Mouse (Mus musculus): Measurements from ENCODE around the gene Mast4. TPM values are rescaled to one million over a fixed set of nuclear protein-coding genes. Genes with fewer than 3 reads are reported as not detected.

Gene Mast4
- polyA plus RNA-seq, 1 experiment from 2014 or later, result 18.9 TPM

GRCm38 (mm10) chr13:103018481-103018880 lies 315.8 kb downstream of the Mast4 start:
- Histone ChIP-seq H3K4me3 (ENCODE audit: low read depth, low read length) (no peak overlapping the region), H3K4me2 (ENCODE audit: low read depth, severe bottlenecking) (no peak overlapping the region), H3K27me3 (ENCODE audit: control insufficient read depth, insufficient read depth, low read length) (no peaks in the 10 kb centered on the region), H3K27ac (replicated peaks; ENCODE audit: low read depth, low read length) (no peak overlapping the region), H3K4me1 (ENCODE audit: control insufficient read depth, insufficient read depth, low read length) (no peaks in the 10 kb centered on the region), H3K36me3 (ENCODE audit: control insufficient read depth, insufficient read depth, low read length) (no peaks in the 10 kb centered on the region), H3K9me3 (ENCODE audit: control insufficient read depth, low read length) (no peaks in the 10 kb centered on the region), H3K9ac (ENCODE audit: low read length) (no peak overlapping the region)
- DNase-seq (ENCODE audit: low spot score) (no peak), ATAC-seq (ENCODE audit: insufficient number of reproducible peaks, low FRiP score, low TSS enrichment, low read depth) (no peak)
- WGBS, result 86% methylated on average over 6 of the region's 6 CpGs

DNA sequence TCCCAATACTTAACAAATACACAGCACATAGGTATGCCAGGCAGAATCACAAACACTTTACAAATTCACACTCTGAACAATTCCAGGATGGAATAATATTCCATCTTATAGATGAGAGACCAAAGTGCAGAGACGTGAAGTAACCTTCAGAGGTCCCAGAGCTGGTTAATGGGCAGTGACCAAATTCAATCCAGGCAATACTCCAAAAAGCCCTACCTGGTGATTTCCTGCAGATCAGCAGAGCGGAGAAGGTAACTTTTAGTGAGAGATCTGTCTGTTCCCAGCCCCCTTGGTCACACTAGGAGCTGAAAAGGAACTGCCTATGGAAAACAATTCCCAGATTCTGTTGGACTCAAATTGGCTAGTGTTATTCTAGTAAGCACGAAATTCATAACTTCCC lies 316.6 kb downstream of the Mast4 start:
- Histone ChIP-seq H3K4me3 (ENCODE audit: low read depth, low read length) (no peak overlapping the region), H3K9ac (ENCODE audit: low read length) (no peak overlapping the region), H3K4me2 (ENCODE audit: low read depth, severe bottlenecking) (no peak overlapping the region), H3K4me1 (ENCODE audit: control insufficient read depth, insufficient read depth, low read length) (no peaks in the 10 kb centered on the region), H3K27me3 (ENCODE audit: control insufficient read depth, insufficient read depth, low read length) (no peaks in the 10 kb centered on the region), H3K9me3 (ENCODE audit: control insufficient read depth, low read length) (no peaks in the 10 kb centered on the region), H3K27ac (replicated peaks; ENCODE audit: low read depth, low read length) (no peak overlapping the region), H3K36me3 (ENCODE audit: control insufficient read depth, insufficient read depth, low read length) (no peaks in the 10 kb centered on the region)
- WGBS, result 88% methylated on average over 3 of the region's 3 CpGs
- ATAC-seq (ENCODE audit: insufficient number of reproducible peaks, low FRiP score, low TSS enrichment, low read depth), result no peak
- no peak for DNase-seq (ENCODE audit: low spot score)

- no peak overlapping the region for H3K27ac ChIP-seq (replicated peaks; ENCODE audit: low read depth, low read length)
- WGBS, result 92% methylated on average over 3 of the region's 3 CpGs
- H3K4me1 ChIP-seq (ENCODE audit: control insufficient read depth, insufficient read depth, low read length), result no peaks in the 10 kb centered on the region
- no peak overlapping the region for H3K4me2 ChIP-seq (ENCODE audit: low read depth, severe bottlenecking)
- H3K9ac ChIP-seq (ENCODE audit: low read length), result no peak overlapping the region
- DNase-seq (ENCODE audit: low spot score), result no peak
- no peaks in the 10 kb centered on the region for H3K36me3 ChIP-seq (ENCODE audit: control insufficient read depth, insufficient read depth, low read length)
- H3K9me3 ChIP-seq (ENCODE audit: control insufficient read depth, low read length), result no peaks in the 10 kb centered on the region
- no peaks in the 10 kb centered on the region for H3K27me3 ChIP-seq (ENCODE audit: control insufficient read depth, insufficient read depth, low read length)
- ATAC-seq (ENCODE audit: insufficient number of reproducible peaks, low FRiP score, low TSS enrichment, low read depth), result no peak
- no peak overlapping the region for H3K4me3 ChIP-seq (ENCODE audit: low read depth, low read length)
Observed at GRCm38 (mm10) chr13:103015131-103015750, 319.1 kb downstream of the Mast4 start.

DNA sequence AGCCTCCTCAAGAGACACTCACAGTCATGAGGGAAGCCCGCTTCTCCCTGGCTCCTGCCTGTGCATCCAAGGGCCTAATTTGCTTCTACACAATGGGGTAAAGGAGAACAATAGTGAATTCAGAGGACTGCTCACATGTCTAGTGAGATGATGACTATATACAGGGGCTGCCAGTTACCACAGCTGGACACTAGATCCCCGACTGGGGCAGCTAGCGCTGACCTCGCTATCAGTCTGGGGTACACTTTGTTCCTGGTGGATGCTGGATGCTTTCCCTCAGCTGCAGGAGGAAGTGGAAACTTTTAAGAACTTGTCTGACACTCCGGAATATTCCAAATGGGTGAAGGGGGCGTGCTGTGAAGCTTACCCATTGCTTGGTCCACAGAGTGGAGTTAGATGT lies 319.7 kb downstream of the Mast4 start:
- 93% methylated on average over 6 of the region's 6 CpGs for WGBS

GRCm38 (mm10) chr13:103014222-103014621 lies 320.1 kb downstream of the Mast4 start:
- Histone ChIP-seq H3K4me1 (ENCODE audit: control insufficient read depth, insufficient read depth, low read length) (no peaks in the 10 kb centered on the region), H3K9me3 (ENCODE audit: control insufficient read depth, low read length) (no peaks in the 10 kb centered on the region), H3K27ac (replicated peaks; ENCODE audit: low read depth, low read length) (no peak overlapping the region), H3K36me3 (ENCODE audit: control insufficient read depth, insufficient read depth, low read length) (no peaks in the 10 kb centered on the region), H3K4me3 (ENCODE audit: low read depth, low read length) (no peak overlapping the region), H3K27me3 (ENCODE audit: control insufficient read depth, insufficient read depth, low read length) (no peaks in the 10 kb centered on the region), H3K4me2 (ENCODE audit: low read depth, severe bottlenecking) (no peak overlapping the region), H3K9ac (ENCODE audit: low read length) (no peak overlapping the region)
- 83% methylated on average over 1 of the region's 1 CpGs for WGBS
- DNase-seq (ENCODE audit: low spot score), result no peak
- ATAC-seq (ENCODE audit: insufficient number of reproducible peaks, low FRiP score, low TSS enrichment, low read depth), result no peak

More for the DNA sequence above, 319.7 kb downstream of the Mast4 start:
- H3K9me3 ChIP-seq (ENCODE audit: control insufficient read depth, low read length), result no peaks in the 10 kb centered on the region
- no peak overlapping the region for H3K9ac ChIP-seq (ENCODE audit: low read length)
- H3K4me2 ChIP-seq (ENCODE audit: low read depth, severe bottlenecking), result no peak overlapping the region
- ATAC-seq (ENCODE audit: insufficient number of reproducible peaks, low FRiP score, low TSS enrichment, low read depth) (no peak), DNase-seq (ENCODE audit: low spot score) (no peak)
- no peak overlapping the region for H3K4me3 ChIP-seq (ENCODE audit: low read depth, low read length)
- no peak overlapping the region for H3K27ac ChIP-seq (replicated peaks; ENCODE audit: low read depth, low read length)
- no peaks in the 10 kb centered on the region for H3K4me1 ChIP-seq (ENCODE audit: control insufficient read depth, insufficient read depth, low read length)
- no peaks in the 10 kb centered on the region for H3K36me3 ChIP-seq (ENCODE audit: control insufficient read depth, insufficient read depth, low read length)
- H3K27me3 ChIP-seq (ENCODE audit: control insufficient read depth, insufficient read depth, low read length), result no peaks in the 10 kb centered on the region

- Histone ChIP-seq H3K4me1 (ENCODE audit: control insufficient read depth, insufficient read depth, low read length) (no peaks in the 10 kb centered on the region), H3K9me3 (ENCODE audit: control insufficient read depth, low read length) (no peaks in the 10 kb centered on the region), H3K27ac (replicated peaks; ENCODE audit: low read depth, low read length) (no peak overlapping the region), H3K4me3 (ENCODE audit: low read depth, low read length) (no peak overlapping the region), H3K36me3 (ENCODE audit: control insufficient read depth, insufficient read depth, low read length) (no peaks in the 10 kb centered on the region), H3K9ac (ENCODE audit: low read length) (no peak overlapping the region), H3K27me3 (ENCODE audit: control insufficient read depth, insufficient read depth, low read length) (no peaks in the 10 kb centered on the region), H3K4me2 (ENCODE audit: low read depth, severe bottlenecking) (no peak overlapping the region)
- no peak for DNase-seq (ENCODE audit: low spot score)
- 77% methylated on average over 2 of the region's 2 CpGs for WGBS
- no peak for ATAC-seq (ENCODE audit: insufficient number of reproducible peaks, low FRiP score, low TSS enrichment, low read depth)
Observed at GRCm38 (mm10) chr13:103005227-103005626, 329.1 kb downstream of the Mast4 start.

- H3K4me3 ChIP-seq (ENCODE audit: low read depth, low read length), result no peak overlapping the region
- DNase-seq (ENCODE audit: low spot score) (no peak), ATAC-seq (ENCODE audit: insufficient number of reproducible peaks, low FRiP score, low TSS enrichment, low read depth) (no peak)
- H3K4me1 ChIP-seq (ENCODE audit: control insufficient read depth, insufficient read depth, low read length), result no peaks in the 10 kb centered on the region
- no peaks in the 10 kb centered on the region for H3K9me3 ChIP-seq (ENCODE audit: control insufficient read depth, low read length)
- H3K27me3 ChIP-seq (ENCODE audit: control insufficient read depth, insufficient read depth, low read length), result no peaks in the 10 kb centered on the region
- H3K27ac ChIP-seq (replicated peaks; ENCODE audit: low read depth, low read length), result no peak overlapping the region
- no peaks in the 10 kb centered on the region for H3K36me3 ChIP-seq (ENCODE audit: control insufficient read depth, insufficient read depth, low read length)
- H3K4me2 ChIP-seq (ENCODE audit: low read depth, severe bottlenecking), result no peak overlapping the region
- 84% methylated on average over 1 of the region's 1 CpGs for WGBS
- H3K9ac ChIP-seq (ENCODE audit: low read length), result no peak overlapping the region
Observed at GRCm38 (mm10) chr13:103001831-103002230, 332.5 kb downstream of the Mast4 start.

GRCm38 (mm10) chr13:103000891-103001290 lies 333.4 kb downstream of the Mast4 start:
- Histone ChIP-seq H3K4me3 (ENCODE audit: low read depth, low read length) (no peak overlapping the region), H3K36me3 (ENCODE audit: control insufficient read depth, insufficient read depth, low read length) (no peaks in the 10 kb centered on the region), H3K4me2 (ENCODE audit: low read depth, severe bottlenecking) (no peak overlapping the region), H3K4me1 (ENCODE audit: control insufficient read depth, insufficient read depth, low read length) (no peaks in the 10 kb centered on the region), H3K9ac (ENCODE audit: low read length) (no peak overlapping the region), H3K27ac (replicated peaks; ENCODE audit: low read depth, low read length) (no peak overlapping the region), H3K9me3 (ENCODE audit: control insufficient read depth, low read length) (no peaks in the 10 kb centered on the region), H3K27me3 (ENCODE audit: control insufficient read depth, insufficient read depth, low read length) (no peaks in the 10 kb centered on the region)
- no peak for ATAC-seq (ENCODE audit: insufficient number of reproducible peaks, low FRiP score, low TSS enrichment, low read depth)
- 77% methylated on average over 7 of the region's 7 CpGs for WGBS
- DNase-seq (ENCODE audit: low spot score), result no peak

DNA sequence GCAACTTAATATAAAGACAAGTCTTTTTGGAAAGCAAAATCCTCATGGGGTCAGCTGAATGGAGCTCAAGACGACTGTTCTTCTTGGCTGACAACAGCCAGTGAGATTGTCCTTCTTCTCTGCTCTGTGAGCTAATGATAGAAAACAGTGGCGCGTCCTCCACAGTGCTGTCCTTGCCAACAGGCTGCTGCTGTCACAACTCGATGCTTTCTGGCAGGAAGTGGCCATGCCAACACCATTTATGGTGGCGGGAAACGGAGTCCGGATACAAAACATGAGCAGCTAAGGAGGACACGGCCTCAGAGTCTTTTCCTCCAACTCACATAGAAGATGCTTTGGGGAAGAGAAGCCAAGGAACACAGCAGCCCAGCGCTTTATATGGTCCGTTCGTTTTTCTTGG lies 340.2 kb downstream of the Mast4 start:
- Histone ChIP-seq H3K27me3 (ENCODE audit: control insufficient read depth, insufficient read depth, low read length) (no peaks in the 10 kb centered on the region), H3K4me1 (ENCODE audit: control insufficient read depth, insufficient read depth, low read length) (no peaks in the 10 kb centered on the region), H3K4me2 (ENCODE audit: low read depth, severe bottlenecking) (no peak overlapping the region), H3K4me3 (ENCODE audit: low read depth, low read length) (no peak overlapping the region), H3K36me3 (ENCODE audit: control insufficient read depth, insufficient read depth, low read length) (no peaks in the 10 kb centered on the region), H3K9me3 (ENCODE audit: control insufficient read depth, low read length) (no peaks in the 10 kb centered on the region), H3K9ac (ENCODE audit: low read length) (no peak overlapping the region), H3K27ac (replicated peaks; ENCODE audit: low read depth, low read length) (no peak overlapping the region)
- ATAC-seq (ENCODE audit: insufficient number of reproducible peaks, low FRiP score, low TSS enrichment, low read depth), result no peak
- DNase-seq (ENCODE audit: low spot score), result no peak
- 90% methylated on average over 11 of the region's 11 CpGs for WGBS
